Mouse (Mus musculus) liver, embryonic 14.5 days (tissue): ENCODE measurements around the gene Slc38a10.

Source experiments
- CTCF ChIP-seq: IDR thresholded peaks from 2 replicates; pipeline ENCODE4 v1.5.1; 2016; ENCODE audit warnings: antibody characterized with exemption, low read depth, control low read depth
- EP300 ChIP-seq: IDR thresholded peaks from 2 replicates; pipeline ENCODE4 v1.6.1; 2016; ENCODE audit warnings: antibody characterized with exemption, low read depth

GRCm38 (mm10) chr11:120067834-120068233 is 83.3 kb downstream of the Slc38a10 start:
- TF ChIP-seq CTCF: peak; percentile 41
- no peak for TF ChIP-seq EP300
